Comparison of ENCODE assay signal across 23 mouse cellular contexts in genomic region chr7:107529364-107529763, GRCm38 (mm10). TPM values are rescaled to one million over a fixed set of nuclear protein-coding genes. Genes with fewer than 3 reads are reported as not detected.
A peak's percentile ranks its signal among the peaks of the same experiment; 100 is the strongest.
DNase-seq lines count a peak whose midpoint lies in the region; TF ChIP-seq lines count a peak whose summit lies in the region.
"Had no signal": no experiment of that assay in that cellular context is flagged by ENCODE, and none has a peak within 500 bp of the region (broad histone marks: within the 10 kb centered on the region; RNA-seq: fewer than 3 reads in every experiment).

No protein-coding gene starts in this region.

- no peaks in the 10 kb centered on the region for H3K4me1 ChIP-seq in kidney, adult 2 months (ENCODE audit: control insufficient read depth, insufficient read depth, low read length)
- H3K4me1 ChIP-seq: embryonic facial prominence, embryonic 12.5 days; forebrain, embryonic 13.5 days; forebrain, embryonic 15.5 days had no signal

- H3K36me3 ChIP-seq in kidney, adult 2 months (ENCODE audit: control insufficient read depth, insufficient read depth, low read length): no peaks in the 10 kb centered on the region
- H3K36me3 ChIP-seq: embryonic facial prominence, embryonic 10.5 days; embryonic facial prominence, embryonic 12.5 days; forebrain, embryonic 15.5 days; G1E had no signal

- TF ChIP-seq POLR2A in kidney, adult 2 months (IDR thresholded peaks at IDR 0.05; ENCODE audit: low read depth, low read length): no peak

- H3K27me3 ChIP-seq in kidney, adult 2 months (replicated peaks; ENCODE audit: control insufficient read depth, insufficient read depth, low read length): no peaks in the 10 kb centered on the region
- H3K27me3 ChIP-seq: CH12.LX; embryonic facial prominence, embryonic 12.5 days; forebrain, embryonic 13.5 days; forebrain, embryonic 15.5 days had no signal

- no peak overlapping the region for H3K27ac ChIP-seq in kidney, adult 2 months (ENCODE audit: insufficient read depth, low read depth, low read length)
- H3K27ac ChIP-seq: embryonic facial prominence, embryonic 10.5 days; embryonic facial prominence, embryonic 12.5 days; forebrain, embryonic 13.5 days; forebrain, embryonic 15.5 days had no signal

- 52% methylated on average over 5 of the region's 5 CpGs for WGBS in kidney, adult 2 months

- no peak for TF ChIP-seq CTCF in kidney, adult 2 months (conservative IDR thresholded peaks at IDR 0.05; ENCODE audit: insufficient read depth, insufficient read length, low read depth, low read length)

- no peak overlapping the region for H3K4me3 ChIP-seq in kidney, adult 2 months (ENCODE audit: insufficient read depth, low read depth, low read length)
- H3K4me3 ChIP-seq: embryonic facial prominence, embryonic 10.5 days; embryonic facial prominence, embryonic 12.5 days; forebrain, embryonic 13.5 days; forebrain, embryonic 15.5 days had no signal

- DNase-seq in cerebellum, postnatal 10 days: peak; percentile 61 to 64
- no peak for DNase-seq in cerebellum, postnatal 4 days (ENCODE audit: low spot score in 2 of 2)
- DNase-seq in kidney, adult 2 months: peak; percentile 6
- no peak for DNase-seq in kidney, adult 11 months
- DNase-seq in kidney, postnatal 36 days: peak; percentile 5 to 38
- DNase-seq in kidney, adult 8-10 months: no peak
- no peak for DNase-seq in ovary, postnatal 10 days (ENCODE audit: low spot score)
- DNase-seq: adrenal gland, adult 8-10 months; adrenal gland, postnatal 14 days; adrenal gland, postnatal 36 days; B cell, adult 2 months; cerebellum, adult 11-12 months; cerebellum, adult 2 months; cerebellum, adult 9-10 months; cerebellum, postnatal 36 days had no signal

RNA-seq across cellular contexts. Expression of gene Olfml1, which starts 37.9 kb away (rescaled TPM):
- polyA plus RNA-seq in kidney, adult 2 months (2012; rRNA removed): 13.2 and 14.0 TPM in 2 replicates
- polyA plus RNA-seq: activated CD4-positive, CD25-positive, alpha-beta regulatory T cell, adult 4 months; G1E; Patski had no signal

Comparison
In these comparisons a context has a peak if more than half of its experiments do, and no peak if none do; other contexts are left out.
1. DNase-seq: peak in cerebellum, postnatal 10 days (2 of 2), kidney, adult 2 months (single experiment) and kidney, postnatal 36 days (2 of 2); none in cerebellum, postnatal 4 days (0 of 2), kidney, adult 11 months (single experiment), kidney, adult 8-10 months (0 of 2) and ovary, postnatal 10 days (single experiment).